Mouse (Mus musculus): ENCODE data around the gene Celsr1.

GRCm38 (mm10) chr15:86075305-86076047 is 41.9 kb upstream of the Celsr1 start:
- TF ChIP-seq EP300 (optimal IDR thresholded peaks at IDR 0.05), result no peak
- no peak for TF ChIP-seq CTCF (IDR thresholded peaks at IDR 0.05; ENCODE audit: low read depth)

All from stomach, postnatal 0 days (tissue).